Mouse (Mus musculus): Measurements from ENCODE around the gene Kif21b. TPM values are rescaled to one million over a fixed set of nuclear protein-coding genes. Genes with fewer than 3 reads are reported as not detected.

The Kif21b gene
- polyA plus RNA-seq, 1 experiment from 2014 or later: 47.9 TPM

GRCm38 (mm10) chr1:136177085-136177484 lies 45.9 kb downstream of the Kif21b start:
- 83% methylated on average over 2 of the region's 2 CpGs for WGBS
- Histone ChIP-seq H3K4me2 (ENCODE audit: low read length) (no peak overlapping the region), H3K36me3 (ENCODE audit: control insufficient read depth, insufficient read depth, low read length) (peaks cover 35% of the 10 kb centered on the region), H3K27ac (ENCODE audit: low read length) (no peak overlapping the region), H3K4me3 (ENCODE audit: low read depth, low read length) (no peak overlapping the region), H3K4me1 (ENCODE audit: control insufficient read depth, insufficient read depth, low read length) (peaks cover 11% of the 10 kb centered on the region), H3K9ac (ENCODE audit: low read depth, low read length) (no peak overlapping the region), H3K27me3 (ENCODE audit: control insufficient read depth, insufficient read depth, low read depth, low read length) (no peaks in the 10 kb centered on the region), H3K9me3 (replicated peaks; ENCODE audit: control insufficient read depth, low read length, poor library complexity, severe bottlenecking) (no peaks in the 10 kb centered on the region)
- ATAC-seq: no peak

- Histone ChIP-seq H3K36me3 (ENCODE audit: control insufficient read depth, insufficient read depth, low read length) (peaks cover 21% of the 10 kb centered on the region), H3K4me3 (ENCODE audit: low read depth, low read length) (no peak overlapping the region), H3K27me3 (ENCODE audit: control insufficient read depth, insufficient read depth, low read depth, low read length) (no peaks in the 10 kb centered on the region), H3K4me2 (ENCODE audit: low read length) (no peak overlapping the region), H3K4me1 (ENCODE audit: control insufficient read depth, insufficient read depth, low read length) (peaks cover 8% of the 10 kb centered on the region), H3K9ac (ENCODE audit: low read depth, low read length) (no peak overlapping the region), H3K9me3 (replicated peaks; ENCODE audit: control insufficient read depth, low read length, poor library complexity, severe bottlenecking) (no peaks in the 10 kb centered on the region), H3K27ac (ENCODE audit: low read length) (no peak overlapping the region)
- WGBS: 68% methylated on average over 6 of the region's 6 CpGs
- no peak for ATAC-seq
Observed at GRCm38 (mm10) chr1:136178741-136179140, 47.6 kb downstream of the Kif21b start.

- H3K4me3 ChIP-seq (ENCODE audit: low read depth, low read length): no peak overlapping the region
- H3K4me1 ChIP-seq (ENCODE audit: control insufficient read depth, insufficient read depth, low read length): no peaks in the 10 kb centered on the region; the same call in 1 of the 2 replicates
- 67% methylated on average over 2 of the region's 2 CpGs for WGBS
- H3K4me2 ChIP-seq (ENCODE audit: low read length): no peak overlapping the region
- peaks cover 13% of the 10 kb centered on the region for H3K36me3 ChIP-seq (ENCODE audit: control insufficient read depth, insufficient read depth, low read length)
- H3K9me3 ChIP-seq (replicated peaks; ENCODE audit: control insufficient read depth, low read length, poor library complexity, severe bottlenecking): no peaks in the 10 kb centered on the region
- H3K27me3 ChIP-seq (ENCODE audit: control insufficient read depth, insufficient read depth, low read depth, low read length): no peaks in the 10 kb centered on the region
- no peak overlapping the region for H3K27ac ChIP-seq (ENCODE audit: low read length)
- H3K9ac ChIP-seq (ENCODE audit: low read depth, low read length): no peak overlapping the region
- no peak for ATAC-seq
Observed at GRCm38 (mm10) chr1:136179511-136180001, 48.4 kb downstream of the Kif21b start.

- Histone ChIP-seq H3K4me3 (ENCODE audit: low read depth, low read length) (no peak overlapping the region), H3K4me2 (ENCODE audit: low read length) (no peak overlapping the region), H3K9me3 (replicated peaks; ENCODE audit: control insufficient read depth, low read length, poor library complexity, severe bottlenecking) (no peaks in the 10 kb centered on the region), H3K36me3 (ENCODE audit: control insufficient read depth, insufficient read depth, low read length) (no peaks in the 10 kb centered on the region), H3K9ac (ENCODE audit: low read depth, low read length) (no peak overlapping the region), H3K27ac (ENCODE audit: low read length) (no peak overlapping the region), H3K27me3 (ENCODE audit: control insufficient read depth, insufficient read depth, low read depth, low read length) (no peaks in the 10 kb centered on the region), H3K4me1 (ENCODE audit: control insufficient read depth, insufficient read depth, low read length) (no peaks in the 10 kb centered on the region)
- no peak for ATAC-seq
- WGBS: 94% methylated on average over 5 of the region's 5 CpGs
Observed at GRCm38 (mm10) chr1:136190033-136190432, 58.8 kb downstream of the Kif21b start.

GRCm38 (mm10) chr1:136212803-136213202 lies 81.6 kb downstream of the Kif21b start, which contains the start of gene Mroh3:
Mroh3 (minus strand) TSS chr1:136212828.
- Histone ChIP-seq H3K4me3 (ENCODE audit: low read depth, low read length) (no peak within 1 kb of the TSS), H3K4me1 (ENCODE audit: control insufficient read depth, insufficient read depth, low read length) (no peaks in the 10 kb centered on the region), H3K27me3 (ENCODE audit: control insufficient read depth, insufficient read depth, low read depth, low read length) (no peaks in the 10 kb centered on the region), H3K36me3 (ENCODE audit: control insufficient read depth, insufficient read depth, low read length) (no peaks in the 10 kb centered on the region), H3K9ac (ENCODE audit: low read depth, low read length) (no peak within 1 kb of the TSS), H3K9me3 (replicated peaks; ENCODE audit: control insufficient read depth, low read length, poor library complexity, severe bottlenecking) (no peaks in the 10 kb centered on the region), H3K4me2 (ENCODE audit: low read length) (no peak within 1 kb of the TSS), H3K27ac (ENCODE audit: low read length) (no peak within 1 kb of the TSS)
- 51% methylated on average over 3 of the region's 3 CpGs for whole genome bisulfite sequencing
- ATAC-seq: no peak

GRCm38 (mm10) chr1:136214304-136214703 lies 83.1 kb downstream of the Kif21b start:
- no peaks in the 10 kb centered on the region for H3K4me1 ChIP-seq (ENCODE audit: control insufficient read depth, insufficient read depth, low read length)
- WGBS: 68% methylated on average over 15 of the region's 15 CpGs
- no peak overlapping the region for H3K4me2 ChIP-seq (ENCODE audit: low read length)
- ATAC-seq: no peak
- no peak overlapping the region for H3K27ac ChIP-seq (ENCODE audit: low read length)
- H3K27me3 ChIP-seq (ENCODE audit: control insufficient read depth, insufficient read depth, low read depth, low read length): no peaks in the 10 kb centered on the region
- no peak overlapping the region for H3K4me3 ChIP-seq (ENCODE audit: low read depth, low read length)
- no peak overlapping the region for H3K9ac ChIP-seq (ENCODE audit: low read depth, low read length)
- no peaks in the 10 kb centered on the region for H3K9me3 ChIP-seq (replicated peaks; ENCODE audit: control insufficient read depth, low read length, poor library complexity, severe bottlenecking)
- H3K36me3 ChIP-seq (ENCODE audit: control insufficient read depth, insufficient read depth, low read length): no peaks in the 10 kb centered on the region

GRCm38 (mm10) chr1:136220037-136220871 lies 89.1 kb downstream of the Kif21b start:
- no peak for ATAC-seq
- Histone ChIP-seq H3K4me3 (ENCODE audit: low read depth, low read length) (no peak overlapping the region), H3K27ac (ENCODE audit: low read length) (no peak overlapping the region), H3K4me2 (ENCODE audit: low read length) (no peak overlapping the region), H3K9me3 (replicated peaks; ENCODE audit: control insufficient read depth, low read length, poor library complexity, severe bottlenecking) (no peaks in the 10 kb centered on the region), H3K9ac (ENCODE audit: low read depth, low read length) (no peak overlapping the region), H3K36me3 (ENCODE audit: control insufficient read depth, insufficient read depth, low read length) (no peaks in the 10 kb centered on the region), H3K4me1 (ENCODE audit: control insufficient read depth, insufficient read depth, low read length) (no peaks in the 10 kb centered on the region), H3K27me3 (ENCODE audit: control insufficient read depth, insufficient read depth, low read depth, low read length) (no peaks in the 10 kb centered on the region)
- 86% methylated on average over 10 of the region's 10 CpGs for WGBS

GRCm38 (mm10) chr1:136222386-136222785 lies 91.2 kb downstream of the Kif21b start:
- H3K9me3 ChIP-seq (replicated peaks; ENCODE audit: control insufficient read depth, low read length, poor library complexity, severe bottlenecking): no peaks in the 10 kb centered on the region
- no peak for ATAC-seq
- H3K4me1 ChIP-seq (ENCODE audit: control insufficient read depth, insufficient read depth, low read length): no peaks in the 10 kb centered on the region
- H3K9ac ChIP-seq (ENCODE audit: low read depth, low read length): no peak overlapping the region
- no peak overlapping the region for H3K4me2 ChIP-seq (ENCODE audit: low read length)
- H3K27ac ChIP-seq (ENCODE audit: low read length): no peak overlapping the region
- no peak overlapping the region for H3K4me3 ChIP-seq (ENCODE audit: low read depth, low read length)
- no peaks in the 10 kb centered on the region for H3K36me3 ChIP-seq (ENCODE audit: control insufficient read depth, insufficient read depth, low read length)
- 89% methylated on average over 10 of the region's 10 CpGs for WGBS
- no peaks in the 10 kb centered on the region for H3K27me3 ChIP-seq (ENCODE audit: control insufficient read depth, insufficient read depth, low read depth, low read length)

GRCm38 (mm10) chr1:136223758-136224342 lies 92.7 kb downstream of the Kif21b start:
- no peak for ATAC-seq
- WGBS: 96% methylated on average over 10 of the region's 10 CpGs
- no peak overlapping the region for H3K9ac ChIP-seq (ENCODE audit: low read depth, low read length)

More at GRCm38 (mm10) chr1:136223758-136224342, 92.7 kb downstream of the Kif21b start:
- no peak overlapping the region for H3K27ac ChIP-seq (ENCODE audit: low read length)
- no peaks in the 10 kb centered on the region for H3K9me3 ChIP-seq (replicated peaks; ENCODE audit: control insufficient read depth, low read length, poor library complexity, severe bottlenecking)
- peaks cover 4% of the 10 kb centered on the region for H3K4me1 ChIP-seq (ENCODE audit: control insufficient read depth, insufficient read depth, low read length)
- H3K27me3 ChIP-seq (ENCODE audit: control insufficient read depth, insufficient read depth, low read depth, low read length): no peaks in the 10 kb centered on the region
- no peak overlapping the region for H3K4me2 ChIP-seq (ENCODE audit: low read length)
- H3K4me3 ChIP-seq (ENCODE audit: low read depth, low read length): no peak overlapping the region
- H3K36me3 ChIP-seq (ENCODE audit: control insufficient read depth, insufficient read depth, low read length): no peaks in the 10 kb centered on the region
